Mouse (Mus musculus): ENCODE measurements around the gene Exoc3l2.
A peak's percentile ranks its signal among the peaks of the same experiment; 100 is the strongest.

DNA sequence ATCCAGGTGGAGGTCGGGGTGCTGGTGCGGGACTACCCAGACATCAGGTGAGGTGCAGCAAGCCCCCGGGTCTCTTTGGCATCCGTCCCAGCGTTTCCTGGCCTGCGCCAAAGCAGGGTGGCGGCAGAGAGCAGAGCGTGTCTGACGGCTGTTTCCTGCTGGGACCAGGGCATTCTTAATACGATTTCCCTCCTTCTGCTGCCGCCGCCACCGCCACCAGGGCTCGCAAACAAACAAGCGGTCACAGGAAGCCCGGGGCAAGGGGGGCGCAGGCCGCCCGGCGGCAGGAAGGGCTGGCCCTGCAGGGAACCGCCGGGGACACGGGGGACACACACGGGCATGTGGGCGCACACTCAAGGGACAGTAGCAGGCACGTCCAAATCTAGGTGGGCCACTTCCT lies 28.6 kb downstream of the Exoc3l2 start:
- TF ChIP-seq CTCF (IDR thresholded peaks at IDR 0.05; ENCODE audit: low read depth) (peak; percentile 47), EP300 (IDR thresholded peaks at IDR 0.05; ENCODE audit: low read depth) (no peak)
